Mouse (Mus musculus): ENCODE measurements around the gene Camsap2.

- no peak for TF ChIP-seq CTCF (IDR thresholded peaks at IDR 0.05; ENCODE audit: control insufficient read depth, insufficient read depth, insufficient replicate concordance, low read depth, low read length)
- no peak for TF ChIP-seq POLR2A (IDR thresholded peaks at IDR 0.05; ENCODE audit: control insufficient read depth, low read depth, low read length)
Observed at GRCm38 (mm10) chr1:136222386-136222785, 123.5 kb downstream of the Camsap2 start.

Measured in testis, adult 2 months (tissue).